Mouse (Mus musculus): ENCODE measurements around the gene Elf4. TPM values are rescaled to one million over a fixed set of nuclear protein-coding genes. Genes with fewer than 3 reads are reported as not detected.

Elf4 gene
- polyA plus RNA-seq, 1 experiment = not detected

GRCm38 (mm10) chrX:48432599-48433526 lies 30.1 kb downstream of the Elf4 start:
- Histone ChIP-seq H3K4me1 (ENCODE audit: control insufficient read depth, insufficient read depth, low read length) (no peaks in the 10 kb centered on the region), H3K27ac (ENCODE audit: insufficient read depth, low read depth, low read length) (no peak overlapping the region), H3K4me3 (ENCODE audit: insufficient read depth, low read depth, low read length) (no peak overlapping the region; the same call in 1 of the 2 replicates)
- no peak for TF ChIP-seq CTCF (IDR thresholded peaks at IDR 0.05; ENCODE audit: insufficient read depth, low read depth, low read length)
- TF ChIP-seq POLR2A (IDR thresholded peaks at IDR 0.05; ENCODE audit: insufficient read depth, low read depth, low read length) = no peak
- 72% methylated on average over 15 of the region's 15 CpGs for WGBS

GRCm38 (mm10) chrX:48429538-48429937 lies 33.4 kb downstream of the Elf4 start:
- TF ChIP-seq CTCF (IDR thresholded peaks at IDR 0.05; ENCODE audit: insufficient read depth, low read depth, low read length) (no peak), POLR2A (IDR thresholded peaks at IDR 0.05; ENCODE audit: insufficient read depth, low read depth, low read length) (no peak)
- H3K4me1 ChIP-seq (ENCODE audit: control insufficient read depth, insufficient read depth, low read length) = peaks cover 6% of the 10 kb centered on the region; the same call in 1 of the 2 replicates
- no peak overlapping the region for H3K4me3 ChIP-seq (ENCODE audit: insufficient read depth, low read depth, low read length)
- 50% methylated on average over 6 of the region's 6 CpGs for WGBS
- no peak overlapping the region for H3K27ac ChIP-seq (ENCODE audit: insufficient read depth, low read depth, low read length)

GRCm38 (mm10) chrX:48429100-48429499 lies 33.8 kb downstream of the Elf4 start:
- Histone ChIP-seq H3K27ac (ENCODE audit: insufficient read depth, low read depth, low read length) (no peak overlapping the region), H3K4me3 (ENCODE audit: insufficient read depth, low read depth, low read length) (no peak overlapping the region), H3K4me1 (ENCODE audit: control insufficient read depth, insufficient read depth, low read length) (peaks cover 7% of the 10 kb centered on the region; the same call in 1 of the 2 replicates)
- TF ChIP-seq POLR2A (IDR thresholded peaks at IDR 0.05; ENCODE audit: insufficient read depth, low read depth, low read length) = no peak
- no peak for TF ChIP-seq CTCF (IDR thresholded peaks at IDR 0.05; ENCODE audit: insufficient read depth, low read depth, low read length)

GRCm38 (mm10) chrX:48428642-48429041 lies 34.3 kb downstream of the Elf4 start:
- WGBS = 84% methylated on average over 8 of the region's 8 CpGs
- Histone ChIP-seq H3K4me1 (ENCODE audit: control insufficient read depth, insufficient read depth, low read length) (peaks cover 7% of the 10 kb centered on the region; the same call in 1 of the 2 replicates), H3K27ac (ENCODE audit: insufficient read depth, low read depth, low read length) (no peak overlapping the region), H3K4me3 (ENCODE audit: insufficient read depth, low read depth, low read length) (no peak overlapping the region)
- no peak for TF ChIP-seq CTCF (IDR thresholded peaks at IDR 0.05; ENCODE audit: insufficient read depth, low read depth, low read length)
- no peak for TF ChIP-seq POLR2A (IDR thresholded peaks at IDR 0.05; ENCODE audit: insufficient read depth, low read depth, low read length)

- TF ChIP-seq POLR2A (IDR thresholded peaks at IDR 0.05; ENCODE audit: insufficient read depth, low read depth, low read length) = no peak
- TF ChIP-seq CTCF (IDR thresholded peaks at IDR 0.05; ENCODE audit: insufficient read depth, low read depth, low read length) = no peak
- Histone ChIP-seq H3K4me1 (ENCODE audit: control insufficient read depth, insufficient read depth, low read length) (peaks cover 7% of the 10 kb centered on the region; the same call in 1 of the 2 replicates), H3K27ac (ENCODE audit: insufficient read depth, low read depth, low read length) (no peak overlapping the region), H3K4me3 (ENCODE audit: insufficient read depth, low read depth, low read length) (no peak overlapping the region)
- 82% methylated on average over 6 of the region's 6 CpGs for WGBS
These were observed 34.7 kb downstream of the Elf4 start for GRCm38 (mm10) chrX:48428241-48428640.

GRCm38 (mm10) chrX:48425280-48425679 lies 37.7 kb downstream of the Elf4 start:
- H3K4me3 ChIP-seq (ENCODE audit: insufficient read depth, low read depth, low read length) = no peak overlapping the region
- WGBS = 69% methylated on average over 7 of the region's 7 CpGs
- no peak overlapping the region for H3K27ac ChIP-seq (ENCODE audit: insufficient read depth, low read depth, low read length)
- H3K4me1 ChIP-seq (ENCODE audit: control insufficient read depth, insufficient read depth, low read length) = peaks cover 7% of the 10 kb centered on the region; the same call in 1 of the 2 replicates
- TF ChIP-seq POLR2A (IDR thresholded peaks at IDR 0.05; ENCODE audit: insufficient read depth, low read depth, low read length) (no peak), CTCF (IDR thresholded peaks at IDR 0.05; ENCODE audit: insufficient read depth, low read depth, low read length) (no peak)

- whole genome bisulfite sequencing = 56% methylated on average over 3 of the region's 3 CpGs
- TF ChIP-seq POLR2A (IDR thresholded peaks at IDR 0.05; ENCODE audit: insufficient read depth, low read depth, low read length) (no peak), CTCF (IDR thresholded peaks at IDR 0.05; ENCODE audit: insufficient read depth, low read depth, low read length) (no peak)
- Histone ChIP-seq H3K4me1 (ENCODE audit: control insufficient read depth, insufficient read depth, low read length) (peaks cover 7% of the 10 kb centered on the region; the same call in 1 of the 2 replicates), H3K4me3 (ENCODE audit: insufficient read depth, low read depth, low read length) (no peak overlapping the region), H3K27ac (ENCODE audit: insufficient read depth, low read depth, low read length) (no peak overlapping the region)
These were observed 38.3 kb downstream of the Elf4 start for GRCm38 (mm10) chrX:48424583-48424982.

GRCm38 (mm10) chrX:48423671-48424070 lies 39.3 kb downstream of the Elf4 start:
- TF ChIP-seq CTCF (IDR thresholded peaks at IDR 0.05; ENCODE audit: insufficient read depth, low read depth, low read length) = no peak
- no peak for TF ChIP-seq POLR2A (IDR thresholded peaks at IDR 0.05; ENCODE audit: insufficient read depth, low read depth, low read length)
- 57% methylated on average over 1 of the region's 1 CpGs for WGBS
- H3K4me1 ChIP-seq (ENCODE audit: control insufficient read depth, insufficient read depth, low read length) = peaks cover 7% of the 10 kb centered on the region; the same call in 1 of the 2 replicates
- H3K4me3 ChIP-seq (ENCODE audit: insufficient read depth, low read depth, low read length) = no peak overlapping the region
- no peak overlapping the region for H3K27ac ChIP-seq (ENCODE audit: insufficient read depth, low read depth, low read length)

GRCm38 (mm10) chrX:48422986-48423385 lies 39.9 kb downstream of the Elf4 start:
- WGBS = 31% methylated on average over 4 of the region's 4 CpGs
- no peak for TF ChIP-seq CTCF (IDR thresholded peaks at IDR 0.05; ENCODE audit: insufficient read depth, low read depth, low read length)
- TF ChIP-seq POLR2A (IDR thresholded peaks at IDR 0.05; ENCODE audit: insufficient read depth, low read depth, low read length) = no peak
- H3K4me3 ChIP-seq (ENCODE audit: insufficient read depth, low read depth, low read length) = no peak overlapping the region
- peaks cover 7% of the 10 kb centered on the region; the same call in 1 of the 2 replicates for H3K4me1 ChIP-seq (ENCODE audit: control insufficient read depth, insufficient read depth, low read length)
- no peak overlapping the region for H3K27ac ChIP-seq (ENCODE audit: insufficient read depth, low read depth, low read length)

All from olfactory bulb, adult 2 months (tissue).